Mouse (Mus musculus) intestine, postnatal 0 days (tissue): ENCODE measurements around the gene Uts2b. TPM values are rescaled to one million over a fixed set of nuclear protein-coding genes. Genes with fewer than 3 reads are reported as not detected.

Source experiments
- ATAC-seq: fragments of 200-750 bp; cut with Nextera tagmentation; 2 replicates; pipeline ENCODE4 v1.8.0; 2017; ENCODE audit warnings: mild to moderate bottlenecking, moderate TSS enrichment, moderate library complexity
- H3K27ac ChIP-seq: fragments of 300-500 bp; sonication (generic); 2 replicates; pipeline ENCODE4 v1.5.1; 2014; ENCODE audit warnings: mild to moderate bottlenecking, low read depth, low read length, moderate library complexity
- H3K27me3 ChIP-seq: fragments of 300-500 bp; sonication (generic); replicated peaks from 2 replicates; pipeline ENCODE4 v1.6.1; 2014; ENCODE audit warnings: low read length, mixed read lengths; ENCODE audit not compliant: control insufficient read depth, insufficient read depth
- H3K36me3 ChIP-seq: fragments of 300-500 bp; sonication (generic); 2 replicates; pipeline ENCODE4 v1.6.1; 2014; ENCODE audit warnings: mild to moderate bottlenecking, moderate library complexity; ENCODE audit not compliant: control insufficient read depth, insufficient read depth
- H3K4me1 ChIP-seq: fragments of 300-500 bp; sonication (generic); replicated peaks from 2 replicates; pipeline ENCODE4 v1.6.1; 2014; ENCODE audit warnings: antibody characterized with exemption, low read length, mixed read lengths; ENCODE audit not compliant: control insufficient read depth, insufficient read depth
- H3K4me2 ChIP-seq: fragments of 300-500 bp; sonication (generic); replicated peaks from 2 replicates; pipeline ENCODE4 v1.6.1; 2014; ENCODE audit warnings: low read depth, mild to moderate bottlenecking, moderate library complexity
- H3K4me3 ChIP-seq: fragments of 300-500 bp; sonication (generic); 2 replicates; pipeline ENCODE4 v1.5.1; 2014; ENCODE audit warnings: low read depth, low read length
- H3K9ac ChIP-seq: fragments of 300-500 bp; sonication (generic); 2 replicates; pipeline ENCODE4 v1.6.1; 2014; ENCODE audit warnings: mild to moderate bottlenecking, low read depth, low read length
- H3K9me3 ChIP-seq: fragments of 300-500 bp; sonication (generic); 2 replicates; pipeline ENCODE4 v1.6.1; 2016; ENCODE audit warnings: mixed run types; ENCODE audit not compliant: control insufficient read depth
- CTCF ChIP-seq: sonication (generic); IDR thresholded peaks from 2 replicates; pipeline ENCODE4 v1.5.1; 2016; ENCODE audit warnings: low read depth, mild to moderate bottlenecking, control low read depth, antibody characterized with exemption, moderate library complexity
- WGBS: fragments of 180-500 bp; shearing (Covaris S2); extraction: QIAGEN DNeasy Blood & Tissue Kit; methylation state at CpG from one replicate; pipeline ENCODE4 v1.1.7; 2014; 5-methylcytosine and 5-hydroxymethylcytosine counted together
- polyA plus RNA-seq: library from polyadenylated mRNA; unstranded; fragments of >200 nt; fragmentation: Nextera tagmentation; extraction: Ambion mirVana; gene quantifications from 2 replicates; pipeline ENCODE4 v1.2.1, GENCODE M21; 2015

Uts2b gene
- polyA plus RNA-seq, 1 experiment from 2014 or later = 0.14 TPM

DNA sequence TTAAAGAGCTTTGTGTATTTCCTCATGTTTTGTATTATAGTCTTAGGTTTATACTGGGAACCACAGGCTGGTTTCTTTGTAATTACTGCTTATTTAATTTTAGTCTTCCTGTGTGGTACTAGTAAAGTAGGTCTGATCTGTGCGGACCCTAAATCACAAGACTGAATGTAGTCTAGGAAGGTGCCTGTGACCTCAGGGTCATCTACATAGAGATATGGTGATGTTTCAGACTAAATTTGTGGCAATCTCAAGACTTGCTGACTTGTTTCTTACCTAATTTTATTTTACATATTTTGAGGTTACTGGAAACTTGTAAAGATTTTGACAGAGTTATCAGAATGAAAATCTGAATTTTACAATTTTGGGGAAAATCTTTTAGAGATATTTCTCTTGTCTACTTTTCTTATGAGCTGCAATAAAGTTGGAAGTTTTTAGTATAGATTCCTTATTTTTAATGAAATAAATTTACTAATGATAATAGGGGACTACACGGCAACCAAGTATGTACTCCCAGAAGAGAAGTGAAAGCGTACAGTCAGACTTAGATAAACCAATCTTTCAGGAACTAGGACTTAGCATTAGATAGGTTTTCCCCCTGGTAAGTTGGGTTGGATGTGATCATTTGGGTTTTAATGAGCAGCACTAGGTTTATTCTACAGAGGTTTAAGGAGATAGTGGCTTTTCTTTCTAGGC lies 29.1 kb upstream of the Uts2b start:
- no peak for ATAC-seq
- no peak overlapping the region for H3K27ac ChIP-seq
- H3K36me3 ChIP-seq = no peaks in the 10 kb centered on the region
- no peaks in the 10 kb centered on the region for H3K9me3 ChIP-seq
- WGBS = 79% methylated on average over 3 of the region's 3 CpGs
- H3K9ac ChIP-seq = no peak overlapping the region
- H3K4me1 ChIP-seq = 0 out of 2 replicates have a peak, but pooled peaks cover 5% of the 10 kb centered on the region
- no peaks in the 10 kb centered on the region for H3K27me3 ChIP-seq
- H3K4me2 ChIP-seq = no peak overlapping the region
- H3K4me3 ChIP-seq = no peak overlapping the region
- no peak for TF ChIP-seq CTCF

DNA sequence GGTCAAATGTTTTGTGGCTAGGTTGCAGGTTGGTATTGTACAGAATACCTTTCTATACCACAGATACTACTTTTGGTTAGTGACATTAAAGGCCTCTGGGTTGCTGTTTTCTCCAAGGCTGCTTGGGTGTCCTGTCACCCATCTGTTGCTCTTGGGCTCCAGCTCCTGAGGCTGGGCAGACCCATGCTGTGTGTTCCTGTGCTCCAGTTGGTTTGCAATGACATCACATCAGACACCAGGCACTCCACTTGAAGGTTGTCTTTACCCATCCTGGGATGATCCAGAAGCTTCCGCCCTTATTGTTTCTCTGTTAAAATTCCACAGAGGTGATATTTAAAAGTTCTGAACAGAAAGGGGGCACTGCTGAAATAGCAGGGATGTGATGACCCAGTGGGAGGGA lies 26.9 kb upstream of the Uts2b start:
- WGBS = 89% methylated on average over 1 of the region's 1 CpGs

DNA sequence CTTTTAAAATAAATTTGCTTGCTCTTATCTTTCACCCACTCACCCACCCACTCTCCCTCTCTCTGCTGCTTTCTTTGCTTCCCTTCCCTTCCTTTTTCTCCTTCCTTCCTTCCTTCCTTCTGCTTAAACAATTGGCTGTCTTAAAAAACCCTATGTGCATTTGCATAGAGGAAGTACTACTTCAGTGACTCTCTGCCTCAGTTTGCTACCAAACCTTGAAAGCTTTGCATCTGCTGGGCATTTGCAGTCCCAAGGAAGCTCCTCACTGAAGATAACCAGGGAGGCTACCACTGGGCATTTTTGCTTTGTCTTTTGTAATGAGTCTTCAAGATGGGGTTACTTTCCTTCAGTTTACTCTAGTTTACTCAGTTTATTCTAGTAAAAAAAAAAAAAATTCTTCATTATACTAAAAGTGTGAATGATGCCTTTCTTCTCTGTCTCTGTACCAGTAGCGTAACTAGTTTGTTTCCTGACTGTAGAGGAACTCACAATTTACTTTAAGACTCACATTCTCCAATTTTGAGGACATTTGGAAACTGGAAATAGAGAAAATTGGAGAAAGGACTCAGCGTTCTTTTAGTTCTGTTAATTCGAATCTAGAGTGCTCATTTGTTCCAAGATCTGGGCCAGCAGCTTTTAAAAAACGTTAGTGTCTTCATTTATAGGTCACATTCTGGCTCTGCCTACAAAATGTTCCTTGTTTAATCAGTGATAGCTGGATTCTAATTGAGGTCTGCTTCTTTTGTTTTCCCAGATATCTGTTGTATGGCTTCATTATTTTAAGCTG lies 25.4 kb upstream of the Uts2b start:
- Histone ChIP-seq H3K9ac (no peak overlapping the region), H3K9me3 (no peaks in the 10 kb centered on the region), H3K4me3 (no peak overlapping the region), H3K4me1 (0 out of 2 replicates have a peak, but pooled peaks cover 7% of the 10 kb centered on the region), H3K4me2 (no peak overlapping the region), H3K27ac (no peak overlapping the region), H3K27me3 (no peaks in the 10 kb centered on the region), H3K36me3 (no peaks in the 10 kb centered on the region)
- no peak for TF ChIP-seq CTCF
- ATAC-seq = no peak
- 81% methylated on average over 4 of the region's 4 CpGs for WGBS

More for the DNA sequence above, 26.9 kb upstream of the Uts2b start:
- H3K4me2 ChIP-seq = no peak overlapping the region
- H3K9ac ChIP-seq = no peak overlapping the region
- no peaks in the 10 kb centered on the region for H3K27me3 ChIP-seq
- no peak for ATAC-seq
- no peak overlapping the region for H3K27ac ChIP-seq
- H3K36me3 ChIP-seq = no peaks in the 10 kb centered on the region
- H3K9me3 ChIP-seq = no peaks in the 10 kb centered on the region
- no peak for TF ChIP-seq CTCF
- no peak overlapping the region for H3K4me3 ChIP-seq
- H3K4me1 ChIP-seq = 0 out of 2 replicates have a peak, but pooled peaks cover 5% of the 10 kb centered on the region

DNA sequence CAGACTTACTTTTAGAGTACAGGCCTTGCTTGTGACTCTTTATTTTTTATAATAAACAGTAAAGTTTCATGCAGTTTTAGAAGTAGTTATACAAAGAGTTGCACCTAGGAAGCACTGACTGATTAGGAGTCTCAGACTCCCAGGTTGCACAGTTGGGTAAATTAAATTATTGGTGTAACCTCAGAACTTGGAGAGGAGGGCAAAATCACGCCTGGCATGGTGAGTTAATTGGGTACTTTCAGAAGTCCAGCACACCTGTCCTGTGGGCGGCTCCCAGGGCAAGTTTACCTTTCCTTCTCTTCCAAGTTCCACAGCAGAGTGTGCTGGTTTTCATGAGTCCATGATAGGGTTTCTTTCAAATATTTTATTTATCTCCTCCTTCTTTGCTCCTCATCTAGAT lies 21.8 kb upstream of the Uts2b start:
- Histone ChIP-seq H3K9me3 (no peaks in the 10 kb centered on the region), H3K36me3 (no peaks in the 10 kb centered on the region), H3K27me3 (no peaks in the 10 kb centered on the region), H3K27ac (no peak overlapping the region), H3K4me3 (no peak overlapping the region), H3K9ac (no peak overlapping the region), H3K4me1 (peaks cover 11% of the 10 kb centered on the region; the same call in 1 of the 2 replicates), H3K4me2 (no peak overlapping the region)
- WGBS = 60% methylated on average over 2 of the region's 2 CpGs
- no peak for TF ChIP-seq CTCF
- ATAC-seq = no peak

DNA sequence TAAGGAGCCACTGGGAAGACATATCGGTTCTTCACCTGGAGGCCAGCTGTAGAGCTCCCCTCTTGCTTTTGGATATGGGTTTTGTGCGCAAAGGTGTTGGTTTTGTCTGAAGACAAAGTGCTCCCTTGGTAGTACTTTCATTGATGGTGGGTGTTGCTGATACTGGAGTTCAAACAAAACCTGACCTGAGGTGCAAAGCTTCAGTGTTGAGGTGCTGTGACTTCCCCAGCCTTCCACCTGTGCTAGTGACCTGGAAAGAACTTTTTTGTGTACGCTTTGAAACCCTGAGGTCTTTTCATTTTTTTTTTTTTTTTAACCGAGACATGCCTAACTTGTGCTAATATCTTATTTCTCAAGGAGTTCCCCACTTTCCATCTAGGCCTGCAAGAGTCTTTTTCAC lies 20.3 kb upstream of the Uts2b start:
- Histone ChIP-seq H3K36me3 (no peaks in the 10 kb centered on the region), H3K27ac (no peak overlapping the region), H3K27me3 (no peaks in the 10 kb centered on the region), H3K9me3 (no peaks in the 10 kb centered on the region), H3K4me2 (peak overlapping the region; percentile 73), H3K4me1 (peaks cover 12% of the 10 kb centered on the region; the same call in 1 of the 2 replicates), H3K4me3 (peak overlapping the region; percentile 88), H3K9ac (no peak overlapping the region)
- 67% methylated on average over 4 of the region's 4 CpGs for WGBS
- ATAC-seq = no peak
- no peak for TF ChIP-seq CTCF

DNA sequence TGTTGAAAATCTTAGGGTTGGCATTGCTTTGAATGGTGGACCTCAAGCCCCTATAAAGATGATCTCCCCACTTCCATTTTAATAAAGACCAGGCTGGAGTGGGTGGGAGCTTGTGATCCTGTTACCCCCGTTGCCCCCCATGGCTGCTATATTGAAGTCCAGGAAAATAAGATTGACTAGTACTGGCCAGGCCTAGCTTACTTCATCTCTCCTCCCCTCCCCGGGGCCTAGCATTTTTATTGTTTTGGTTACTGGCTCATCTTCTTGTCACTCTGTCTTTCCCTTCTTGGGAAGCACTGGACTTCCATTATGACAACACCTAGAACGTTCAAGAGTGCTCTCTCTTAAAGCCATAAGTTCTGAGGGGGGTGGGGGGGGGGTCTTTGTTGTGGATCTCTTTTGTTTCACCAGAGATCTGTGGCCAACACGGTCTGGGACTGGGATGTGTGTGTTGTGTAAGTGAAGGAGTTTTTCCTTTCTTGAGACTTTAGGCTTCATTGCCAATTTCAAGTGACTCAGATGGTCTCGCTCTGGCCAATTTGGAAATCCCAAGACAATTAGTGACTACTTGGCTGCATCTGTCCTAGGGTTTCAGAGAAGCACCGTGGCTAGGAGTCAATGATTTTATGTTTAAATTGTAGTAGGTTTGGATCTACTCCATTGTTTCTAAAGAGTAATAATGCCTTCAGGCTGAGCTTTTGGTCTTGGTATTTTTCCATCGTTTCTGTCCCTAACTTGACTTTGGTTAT lies 19.7 kb upstream of the Uts2b start:
- Histone ChIP-seq H3K4me3 (peak overlapping the region; percentile 88), H3K9me3 (no peaks in the 10 kb centered on the region), H3K4me2 (peak overlapping the region; percentile 73), H3K9ac (peak overlapping the region; percentile 98), H3K27ac (peak overlapping the region; percentile 97), H3K36me3 (no peaks in the 10 kb centered on the region), H3K27me3 (no peaks in the 10 kb centered on the region), H3K4me1 (peaks cover 12% of the 10 kb centered on the region; the same call in 1 of the 2 replicates)
- WGBS = 20% methylated on average over 7 of the region's 7 CpGs
- TF ChIP-seq CTCF = no peak
- no peak for ATAC-seq
